Mouse (Mus musculus): ENCODE results near the gene BC005624. TPM values are rescaled to one million over a fixed set of nuclear protein-coding genes. Genes with fewer than 3 reads are reported as not detected.

Gene BC005624
- not detected in 2 replicates for polyA plus RNA-seq (2012; ENCODE audit: insufficient read depth, insufficient read length, low replicate concordance, missing spikeins)

DNA sequence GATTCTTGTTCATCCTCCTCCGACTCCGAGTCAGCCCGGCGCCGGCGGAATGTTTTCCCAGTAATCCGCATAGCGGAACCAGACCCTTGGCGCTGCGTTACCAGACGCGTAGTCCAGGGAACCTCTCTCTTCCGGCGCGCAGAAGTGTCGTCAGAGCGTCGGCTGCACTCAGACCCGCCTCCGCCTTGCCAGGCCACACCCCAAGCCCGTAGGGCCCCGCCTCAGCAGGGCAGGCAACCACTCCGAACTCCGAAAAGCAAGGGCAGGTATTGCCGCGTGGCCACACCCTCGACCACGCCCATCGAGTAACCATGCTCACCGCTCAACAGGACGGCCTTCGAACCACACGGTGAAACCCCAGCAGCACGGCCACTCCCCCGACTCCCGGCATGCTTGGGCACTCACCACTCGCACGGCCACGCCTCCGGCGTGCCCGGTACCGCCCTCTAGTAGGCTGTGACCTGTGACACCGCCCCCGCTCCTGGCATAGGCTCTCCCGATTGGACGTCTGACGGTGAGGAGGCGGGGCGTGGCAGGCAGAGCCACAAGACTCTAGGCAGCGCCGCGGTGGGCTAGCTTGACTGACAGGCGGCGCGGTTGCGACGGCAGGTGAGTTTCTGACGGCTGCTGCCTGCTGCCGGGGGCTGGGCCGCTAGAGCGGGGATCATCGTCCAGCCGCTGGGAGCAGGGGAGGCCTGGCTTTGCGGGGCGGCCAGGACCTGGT lies at the start of gene BC005624, which contains the start of gene Usp20:
BC005624 (minus strand) TSS at position 412 of the 724 bp plus-strand sequence.
Usp20 (plus strand) TSS at position 490 of the 724 bp plus-strand sequence.
- Histone ChIP-seq H3K4me1 (ENCODE audit: control insufficient read depth, insufficient read depth, low read length) (peaks cover 15% of the 10 kb centered on the region), H3K4me3 (ENCODE audit: insufficient read depth, low read depth, low read length) (peak within 1 kb of the TSS; percentile 63), H3K27ac (ENCODE audit: insufficient read depth, low read depth, low read length) (peak within 1 kb of the TSS; percentile 2; the same call in 1 of the 2 replicates)
- TF ChIP-seq POLR2A (IDR thresholded peaks at IDR 0.05; ENCODE audit: insufficient read depth, low read depth, low read length) (peak; percentile 54), CTCF (IDR thresholded peaks at IDR 0.05; ENCODE audit: insufficient read depth, low read depth, low read length) (no peak)
- WGBS, result under 1% methylated on average over 65 of the region's 66 CpGs

DNA sequence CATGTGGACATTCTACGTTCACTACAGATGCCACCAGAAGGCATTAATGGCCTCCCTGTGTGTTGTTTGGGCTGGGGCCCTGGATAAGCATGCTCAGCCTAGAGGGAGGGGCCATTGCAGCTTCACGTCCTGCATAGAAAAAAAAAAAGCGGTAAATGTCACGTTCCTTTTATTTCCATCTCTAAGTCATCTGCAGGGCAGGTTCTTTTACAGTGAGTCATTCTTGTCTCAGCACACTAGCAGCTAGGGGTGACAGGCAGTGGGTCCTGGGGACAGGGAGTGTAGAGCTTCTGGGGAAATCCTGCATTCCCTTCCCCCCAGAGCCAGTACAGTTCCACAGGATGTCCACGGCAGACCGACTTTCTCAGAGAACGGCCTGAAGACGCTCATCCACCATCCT lies 44.6 kb upstream of the BC005624 start:
- no peaks in the 10 kb centered on the region for H3K4me1 ChIP-seq (ENCODE audit: control insufficient read depth, insufficient read depth, low read length)
- H3K27ac ChIP-seq (ENCODE audit: insufficient read depth, low read depth, low read length), result no peak overlapping the region
- H3K4me3 ChIP-seq (ENCODE audit: insufficient read depth, low read depth, low read length), result no peak overlapping the region
- 58% methylated on average over 8 of the region's 8 CpGs for WGBS
- TF ChIP-seq CTCF (IDR thresholded peaks at IDR 0.05; ENCODE audit: insufficient read depth, low read depth, low read length) (no peak), POLR2A (IDR thresholded peaks at IDR 0.05; ENCODE audit: insufficient read depth, low read depth, low read length) (no peak)

DNA sequence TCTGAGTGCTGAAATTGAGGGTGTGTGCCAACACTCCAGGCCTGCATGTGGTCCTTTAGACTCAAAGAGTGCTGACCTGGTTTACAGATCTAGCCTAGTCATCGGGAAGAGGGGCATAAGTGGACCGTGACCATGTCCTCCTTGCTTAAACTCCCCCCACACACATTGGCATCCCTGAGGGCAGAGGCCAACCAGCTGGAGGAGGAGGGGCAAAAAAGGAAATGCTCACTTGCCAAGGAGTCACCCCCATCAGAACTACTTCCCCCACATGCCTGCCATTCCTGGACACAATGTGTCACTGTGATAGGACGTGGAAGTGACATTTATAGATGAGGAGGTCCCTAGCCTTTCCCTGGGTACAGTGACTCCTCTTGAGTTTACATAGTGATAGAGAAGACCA lies 43.5 kb upstream of the BC005624 start:
- H3K27ac ChIP-seq (ENCODE audit: insufficient read depth, low read depth, low read length), result no peak overlapping the region
- TF ChIP-seq CTCF (IDR thresholded peaks at IDR 0.05; ENCODE audit: insufficient read depth, low read depth, low read length), result no peak
- no peak for TF ChIP-seq POLR2A (IDR thresholded peaks at IDR 0.05; ENCODE audit: insufficient read depth, low read depth, low read length)

GRCm38 (mm10) chr2:31024618-31025370 lies 42.8 kb upstream of the BC005624 start:
- H3K4me3 ChIP-seq (ENCODE audit: insufficient read depth, low read depth, low read length), result no peak overlapping the region
- no peaks in the 10 kb centered on the region for H3K4me1 ChIP-seq (ENCODE audit: control insufficient read depth, insufficient read depth, low read length)
- TF ChIP-seq CTCF (IDR thresholded peaks at IDR 0.05; ENCODE audit: insufficient read depth, low read depth, low read length) (peak; percentile 93), POLR2A (IDR thresholded peaks at IDR 0.05; ENCODE audit: insufficient read depth, low read depth, low read length) (no peak)
- no peak overlapping the region for H3K27ac ChIP-seq (ENCODE audit: insufficient read depth, low read depth, low read length)
- 26% methylated on average over 5 of the region's 5 CpGs for whole genome bisulfite sequencing

More for the DNA sequence above, 43.5 kb upstream of the BC005624 start:
- WGBS, result 84% methylated on average over 3 of the region's 3 CpGs
- Histone ChIP-seq H3K4me1 (ENCODE audit: control insufficient read depth, insufficient read depth, low read length) (no peaks in the 10 kb centered on the region), H3K4me3 (ENCODE audit: insufficient read depth, low read depth, low read length) (no peak overlapping the region)

DNA sequence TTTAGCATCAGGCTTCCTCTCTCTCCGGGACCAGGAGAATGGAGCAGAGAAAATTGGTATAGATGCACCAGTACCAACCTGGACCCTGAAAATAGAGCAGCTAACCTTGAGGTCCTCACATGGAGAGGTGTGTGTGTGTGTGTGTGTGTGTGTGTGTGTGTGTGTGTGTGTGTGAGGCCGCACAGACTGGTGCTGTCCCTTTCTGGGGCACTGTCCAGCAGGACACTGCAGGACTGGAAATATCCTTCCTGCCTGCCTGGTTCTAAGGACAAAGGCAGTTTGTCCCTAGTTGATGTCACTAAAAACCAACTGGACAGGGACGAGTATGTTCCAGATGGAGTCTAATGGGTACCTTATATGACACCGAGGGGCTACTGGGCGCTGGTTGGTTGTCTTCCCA lies 41.9 kb upstream of the BC005624 start:
- TF ChIP-seq CTCF (IDR thresholded peaks at IDR 0.05; ENCODE audit: insufficient read depth, low read depth, low read length), result no peak
- no peak for TF ChIP-seq POLR2A (IDR thresholded peaks at IDR 0.05; ENCODE audit: insufficient read depth, low read depth, low read length)
- WGBS, result 72% methylated on average over 5 of the region's 5 CpGs
- no peak overlapping the region for H3K27ac ChIP-seq (ENCODE audit: insufficient read depth, low read depth, low read length)
- no peak overlapping the region for H3K4me3 ChIP-seq (ENCODE audit: insufficient read depth, low read depth, low read length)
- no peaks in the 10 kb centered on the region for H3K4me1 ChIP-seq (ENCODE audit: control insufficient read depth, insufficient read depth, low read length)

DNA sequence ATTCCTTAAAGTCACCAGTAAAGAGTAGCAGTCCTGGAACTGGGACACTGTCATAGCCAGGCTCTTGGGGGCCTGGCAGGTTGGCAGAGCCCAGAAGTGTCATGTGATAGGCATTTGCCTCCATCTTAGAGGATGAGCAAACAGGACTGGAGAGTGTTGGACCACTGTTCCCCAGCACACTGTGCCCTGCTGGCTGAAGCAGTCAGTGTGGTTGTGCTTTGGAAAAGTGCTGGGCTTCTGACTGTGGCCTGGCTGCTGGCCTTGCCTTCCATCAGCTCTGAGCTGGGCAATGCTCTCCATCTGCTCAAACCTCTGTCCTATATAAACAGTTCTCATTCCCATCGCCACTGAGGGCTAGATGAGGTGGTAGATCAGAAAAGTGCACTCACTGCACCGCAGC lies 38.2 kb upstream of the BC005624 start:
- no peak for TF ChIP-seq CTCF (IDR thresholded peaks at IDR 0.05; ENCODE audit: insufficient read depth, low read depth, low read length)
- no peak for TF ChIP-seq POLR2A (IDR thresholded peaks at IDR 0.05; ENCODE audit: insufficient read depth, low read depth, low read length)
- H3K4me1 ChIP-seq (ENCODE audit: control insufficient read depth, insufficient read depth, low read length), result no peaks in the 10 kb centered on the region
- H3K27ac ChIP-seq (ENCODE audit: insufficient read depth, low read depth, low read length), result no peak overlapping the region
- H3K4me3 ChIP-seq (ENCODE audit: insufficient read depth, low read depth, low read length), result no peak overlapping the region
- WGBS, result 96% methylated on average over 2 of the region's 2 CpGs

GRCm38 (mm10) chr2:31019011-31019410 lies 37.0 kb upstream of the BC005624 start:
- TF ChIP-seq POLR2A (IDR thresholded peaks at IDR 0.05; ENCODE audit: insufficient read depth, low read depth, low read length), result no peak
- no peak for TF ChIP-seq CTCF (IDR thresholded peaks at IDR 0.05; ENCODE audit: insufficient read depth, low read depth, low read length)
- WGBS, result 89% methylated on average over 8 of the region's 8 CpGs
- H3K27ac ChIP-seq (ENCODE audit: insufficient read depth, low read depth, low read length), result no peak overlapping the region
- H3K4me1 ChIP-seq (ENCODE audit: control insufficient read depth, insufficient read depth, low read length), result no peaks in the 10 kb centered on the region
- H3K4me3 ChIP-seq (ENCODE audit: insufficient read depth, low read depth, low read length), result no peak overlapping the region

DNA sequence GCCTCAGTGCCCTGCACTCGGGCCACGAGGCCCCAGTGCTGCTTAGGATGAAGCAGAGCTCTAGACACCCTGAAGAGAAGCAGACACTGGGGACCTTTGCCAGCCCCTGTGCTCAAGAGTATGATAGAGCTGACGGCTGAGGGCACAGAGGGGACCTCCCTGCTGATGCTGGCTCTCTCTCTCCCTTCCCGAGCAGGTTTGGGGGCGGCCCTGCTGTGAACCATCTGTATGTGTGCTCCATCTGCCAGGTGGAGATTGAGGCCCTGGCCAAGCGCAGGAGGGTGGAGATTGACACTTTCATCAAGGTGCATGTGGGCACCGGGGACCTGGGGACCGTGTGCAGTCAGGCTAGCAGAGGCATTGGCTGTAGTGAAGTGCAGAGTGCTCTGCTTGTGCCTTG lies 36.5 kb upstream of the BC005624 start:
- 87% methylated on average over 8 of the region's 8 CpGs for WGBS

More for the DNA sequence above, 36.5 kb upstream of the BC005624 start:
- Histone ChIP-seq H3K27ac (ENCODE audit: insufficient read depth, low read depth, low read length) (no peak overlapping the region), H3K4me1 (ENCODE audit: control insufficient read depth, insufficient read depth, low read length) (no peaks in the 10 kb centered on the region), H3K4me3 (ENCODE audit: insufficient read depth, low read depth, low read length) (no peak overlapping the region)
- TF ChIP-seq POLR2A (IDR thresholded peaks at IDR 0.05; ENCODE audit: insufficient read depth, low read depth, low read length) (no peak), CTCF (IDR thresholded peaks at IDR 0.05; ENCODE audit: insufficient read depth, low read depth, low read length) (no peak)

All from olfactory bulb, adult 2 months (tissue).